Mouse (Mus musculus): ENCODE results near the gene Emx1. TPM values are rescaled to one million over a fixed set of nuclear protein-coding genes. Genes with fewer than 3 reads are reported as not detected.

The Emx1 gene
- polyA plus RNA-seq, 1 experiment from 2014 or later, result 1.4 TPM

DNA sequence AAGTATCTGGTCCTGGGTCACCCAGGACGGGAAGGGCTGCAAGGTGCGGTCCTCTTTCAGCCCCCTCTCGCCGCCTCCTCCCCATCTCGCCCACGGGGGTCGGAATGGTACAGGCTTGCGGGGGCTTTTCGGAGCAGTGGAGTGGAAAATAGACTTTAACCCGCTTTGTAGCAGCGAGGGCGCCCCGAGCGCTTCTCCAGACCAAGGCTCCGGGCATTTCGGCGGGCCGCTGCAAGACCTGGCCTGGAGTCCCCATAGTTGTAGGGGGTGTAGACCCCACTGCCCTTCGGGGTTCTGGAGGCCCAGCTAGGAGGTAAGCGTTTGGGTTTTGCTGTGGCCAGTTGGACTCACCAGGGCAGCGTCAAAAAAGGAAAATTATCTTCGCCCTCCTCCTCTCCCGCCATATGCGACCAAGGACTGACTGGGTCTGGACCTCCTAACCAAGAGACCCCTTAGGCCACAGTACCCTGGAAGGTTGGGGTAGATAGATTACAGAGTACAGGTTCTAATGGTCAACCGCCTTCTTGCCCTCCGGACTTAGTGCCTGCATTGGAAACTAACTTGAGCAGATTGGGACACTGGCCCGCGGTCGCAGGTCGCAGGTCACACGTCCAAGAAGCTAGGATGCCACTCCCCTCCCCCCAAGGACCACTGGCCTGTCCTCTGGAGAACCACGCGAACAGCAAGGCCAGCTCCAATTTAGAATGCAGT, 1.1 kb upstream of the Emx1 start:
- Histone ChIP-seq H3K4me3 (ENCODE audit: low read depth, low read length) (no peak overlapping the region), H3K27me3 (ENCODE audit: control insufficient read depth, insufficient read depth, low read length) (peaks cover 63% of the 10 kb centered on the region), H3K9me3 (ENCODE audit: control insufficient read depth, low read length) (no peaks in the 10 kb centered on the region), H3K9ac (ENCODE audit: low read length) (no peak overlapping the region; the same call in 1 of the 2 replicates), H3K27ac (replicated peaks; ENCODE audit: low read depth, low read length) (no peak overlapping the region), H3K36me3 (ENCODE audit: control insufficient read depth, insufficient read depth, low read length) (no peaks in the 10 kb centered on the region), H3K4me2 (ENCODE audit: low read depth, severe bottlenecking) (peak overlapping the region; percentile 31; the same call in 1 of the 2 replicates), H3K4me1 (ENCODE audit: control insufficient read depth, insufficient read depth, low read length) (peaks cover 14% of the 10 kb centered on the region)
- peak; percentile 55 for DNase-seq (ENCODE audit: low spot score)
- 2% methylated on average over 33 of the region's 33 CpGs for WGBS
- no peak for ATAC-seq (ENCODE audit: insufficient number of reproducible peaks, low FRiP score, low TSS enrichment, low read depth)

DNA sequence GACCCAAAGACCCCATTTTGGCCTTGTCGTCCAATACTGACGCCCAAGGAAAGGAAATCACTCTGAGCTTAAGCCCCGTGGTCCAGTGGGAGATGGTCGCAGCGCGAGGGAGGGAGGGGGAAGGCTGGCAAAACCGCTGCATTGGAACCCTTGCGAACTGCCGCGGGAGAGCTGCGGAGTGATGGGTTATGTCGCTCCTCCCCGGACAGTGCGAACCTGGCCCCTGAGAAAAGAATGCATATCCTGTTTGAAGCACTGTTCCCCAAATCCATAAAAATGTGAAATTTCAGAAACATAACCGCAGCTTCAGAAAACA, 536 bp upstream of the Emx1 start:
- DNase-seq (ENCODE audit: low spot score), result peak; percentile 54
- peaks cover 14% of the 10 kb centered on the region for H3K4me1 ChIP-seq (ENCODE audit: control insufficient read depth, insufficient read depth, low read length)
- no peak overlapping the region for H3K4me2 ChIP-seq (ENCODE audit: low read depth, severe bottlenecking)
- H3K27ac ChIP-seq (replicated peaks; ENCODE audit: low read depth, low read length), result no peak overlapping the region
- no peaks in the 10 kb centered on the region for H3K36me3 ChIP-seq (ENCODE audit: control insufficient read depth, insufficient read depth, low read length)
- WGBS, result under 1% methylated on average over 15 of the region's 15 CpGs
- no peak for ATAC-seq (ENCODE audit: insufficient number of reproducible peaks, low FRiP score, low TSS enrichment, low read depth)
- no peak overlapping the region for H3K4me3 ChIP-seq (ENCODE audit: low read depth, low read length)
- H3K9ac ChIP-seq (ENCODE audit: low read length), result no peak overlapping the region
- no peaks in the 10 kb centered on the region for H3K9me3 ChIP-seq (ENCODE audit: control insufficient read depth, low read length)
- H3K27me3 ChIP-seq (ENCODE audit: control insufficient read depth, insufficient read depth, low read length), result peaks cover 68% of the 10 kb centered on the region

DNA sequence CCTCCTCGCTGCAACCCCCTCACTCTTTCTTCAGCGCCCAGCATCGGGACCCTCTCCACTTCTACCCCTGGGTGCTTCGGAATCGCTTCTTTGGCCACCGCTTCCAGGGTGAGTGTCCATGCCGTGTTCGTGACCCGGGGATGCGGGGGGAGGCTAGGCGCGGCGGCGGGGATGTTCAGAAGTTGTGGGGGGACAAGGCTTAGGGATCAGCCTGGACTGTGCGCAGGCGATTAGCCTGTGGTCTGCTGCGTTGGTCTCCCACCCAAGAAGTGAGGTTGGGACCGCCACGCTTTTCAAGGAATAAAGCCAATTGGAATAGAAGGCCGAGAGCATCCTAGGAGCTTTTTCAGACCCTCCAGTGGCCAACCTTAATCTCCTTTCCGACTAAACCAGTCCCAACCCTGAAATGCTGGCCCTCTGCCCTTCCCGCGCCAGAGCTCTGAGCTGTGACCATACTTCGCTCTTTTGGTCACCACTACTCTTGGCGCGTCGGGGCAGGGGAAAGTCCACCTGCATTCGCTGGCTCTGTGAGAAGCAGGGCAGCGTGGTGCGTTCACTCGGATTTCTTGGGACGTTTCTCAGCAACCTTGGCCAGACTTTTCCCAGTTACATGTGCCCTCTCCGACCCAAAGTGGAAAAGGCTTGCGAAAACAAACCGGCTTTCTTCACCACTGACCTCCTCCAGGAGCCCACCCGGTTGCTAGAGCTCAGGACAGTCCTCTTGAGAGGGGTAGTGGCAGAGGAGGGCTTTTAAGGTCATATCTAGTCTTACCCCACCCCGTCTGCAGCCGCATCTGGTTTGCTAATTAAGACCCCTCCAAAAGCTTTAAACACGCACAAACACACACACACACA, 1.2 kb downstream of the Emx1 start:
- peak; percentile 68 for DNase-seq (ENCODE audit: low spot score)
- Histone ChIP-seq H3K9me3 (ENCODE audit: control insufficient read depth, low read length) (no peaks in the 10 kb centered on the region), H3K9ac (ENCODE audit: low read length) (no peak overlapping the region), H3K4me1 (ENCODE audit: control insufficient read depth, insufficient read depth, low read length) (peaks cover 14% of the 10 kb centered on the region), H3K27me3 (ENCODE audit: control insufficient read depth, insufficient read depth, low read length) (peaks cover 86% of the 10 kb centered on the region), H3K4me2 (ENCODE audit: low read depth, severe bottlenecking) (peak overlapping the region; percentile 53), H3K27ac (replicated peaks; ENCODE audit: low read depth, low read length) (no peak overlapping the region), H3K4me3 (ENCODE audit: low read depth, low read length) (peak overlapping the region; percentile 32), H3K36me3 (ENCODE audit: control insufficient read depth, insufficient read depth, low read length) (no peaks in the 10 kb centered on the region)
- no peak for ATAC-seq (ENCODE audit: insufficient number of reproducible peaks, low FRiP score, low TSS enrichment, low read depth)
- WGBS, result under 1% methylated on average over 39 of the region's 39 CpGs

DNA sequence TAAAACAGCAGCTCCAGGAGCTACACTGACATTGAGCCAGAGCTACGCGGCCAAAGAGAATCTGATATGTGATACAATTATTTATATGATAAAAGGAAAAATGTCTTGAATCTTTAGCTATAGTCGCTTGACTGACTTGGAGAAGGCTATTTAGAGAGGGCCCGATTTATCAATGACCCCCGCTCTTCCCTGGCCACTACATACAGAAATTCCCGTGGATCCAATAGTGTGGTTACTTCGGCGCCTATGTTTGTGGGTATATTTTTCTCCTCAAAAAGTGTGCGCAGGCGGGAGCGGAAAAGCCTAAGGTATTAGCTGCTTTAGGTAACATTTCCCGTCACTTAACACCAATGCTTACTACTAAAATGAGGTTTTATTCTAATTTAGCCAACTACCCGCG, 2.1 kb downstream of the Emx1 start:
- H3K4me2 ChIP-seq (ENCODE audit: low read depth, severe bottlenecking), result no peak overlapping the region
- no peaks in the 10 kb centered on the region for H3K9me3 ChIP-seq (ENCODE audit: control insufficient read depth, low read length)
- DNase-seq (ENCODE audit: low spot score) (no peak), ATAC-seq (ENCODE audit: insufficient number of reproducible peaks, low FRiP score, low TSS enrichment, low read depth) (no peak)
- peaks cover 14% of the 10 kb centered on the region for H3K4me1 ChIP-seq (ENCODE audit: control insufficient read depth, insufficient read depth, low read length)
- 8% methylated on average over 14 of the region's 14 CpGs for WGBS
- H3K4me3 ChIP-seq (ENCODE audit: low read depth, low read length), result no peak overlapping the region
- no peak overlapping the region for H3K27ac ChIP-seq (replicated peaks; ENCODE audit: low read depth, low read length)
- no peaks in the 10 kb centered on the region for H3K36me3 ChIP-seq (ENCODE audit: control insufficient read depth, insufficient read depth, low read length)
- H3K9ac ChIP-seq (ENCODE audit: low read length), result no peak overlapping the region
- H3K27me3 ChIP-seq (ENCODE audit: control insufficient read depth, insufficient read depth, low read length), result peaks cover 89% of the 10 kb centered on the region

DNA sequence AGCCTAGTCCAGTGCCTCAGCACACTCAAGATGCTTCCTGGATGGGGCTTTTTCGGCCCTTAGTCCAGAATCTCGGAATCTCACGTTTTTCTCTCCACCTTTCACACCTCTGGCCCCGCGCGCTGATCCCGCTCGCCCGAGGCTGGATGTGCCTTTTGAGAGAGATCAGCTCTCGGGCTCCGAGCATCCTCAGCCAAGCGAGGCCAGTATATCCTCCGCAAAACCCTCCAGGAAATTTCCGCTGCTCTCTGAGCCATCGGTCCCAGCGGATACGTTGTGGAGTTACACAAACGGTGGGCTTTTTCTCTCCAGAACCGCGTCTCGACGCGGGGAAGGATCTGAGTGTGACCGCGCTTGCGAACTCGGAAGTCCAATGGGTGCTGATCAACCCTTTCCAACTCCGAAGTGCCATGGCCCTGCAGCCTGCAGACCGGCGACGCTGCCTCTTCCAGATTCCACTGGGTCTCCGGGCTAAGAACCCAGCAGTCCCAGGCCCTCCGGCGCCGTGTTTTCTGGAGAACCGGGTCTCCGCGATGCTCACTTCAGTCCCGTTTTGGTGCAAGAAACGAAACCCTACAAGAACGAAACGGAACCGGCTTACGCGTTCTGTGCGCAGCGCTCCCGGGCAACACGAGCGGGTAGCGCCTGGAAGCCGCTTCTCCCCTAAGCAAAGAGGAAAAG, 2.8 kb downstream of the Emx1 start:
- no peaks in the 10 kb centered on the region for H3K9me3 ChIP-seq (ENCODE audit: control insufficient read depth, low read length)
- H3K27me3 ChIP-seq (ENCODE audit: control insufficient read depth, insufficient read depth, low read length), result peaks cover 93% of the 10 kb centered on the region
- peak overlapping the region; percentile 33 for H3K4me2 ChIP-seq (ENCODE audit: low read depth, severe bottlenecking)
- peak; percentile 80 for DNase-seq (ENCODE audit: low spot score)
- H3K4me3 ChIP-seq (ENCODE audit: low read depth, low read length), result peak overlapping the region; percentile 20
- H3K4me1 ChIP-seq (ENCODE audit: control insufficient read depth, insufficient read depth, low read length), result peaks cover 14% of the 10 kb centered on the region
- H3K9ac ChIP-seq (ENCODE audit: low read length), result no peak overlapping the region; the same call in 1 of the 2 replicates
- H3K27ac ChIP-seq (replicated peaks; ENCODE audit: low read depth, low read length), result no peak overlapping the region
- WGBS, result under 1% methylated on average over 52 of the region's 52 CpGs
- no peak for ATAC-seq (ENCODE audit: insufficient number of reproducible peaks, low FRiP score, low TSS enrichment, low read depth)
- no peaks in the 10 kb centered on the region for H3K36me3 ChIP-seq (ENCODE audit: control insufficient read depth, insufficient read depth, low read length)

DNA sequence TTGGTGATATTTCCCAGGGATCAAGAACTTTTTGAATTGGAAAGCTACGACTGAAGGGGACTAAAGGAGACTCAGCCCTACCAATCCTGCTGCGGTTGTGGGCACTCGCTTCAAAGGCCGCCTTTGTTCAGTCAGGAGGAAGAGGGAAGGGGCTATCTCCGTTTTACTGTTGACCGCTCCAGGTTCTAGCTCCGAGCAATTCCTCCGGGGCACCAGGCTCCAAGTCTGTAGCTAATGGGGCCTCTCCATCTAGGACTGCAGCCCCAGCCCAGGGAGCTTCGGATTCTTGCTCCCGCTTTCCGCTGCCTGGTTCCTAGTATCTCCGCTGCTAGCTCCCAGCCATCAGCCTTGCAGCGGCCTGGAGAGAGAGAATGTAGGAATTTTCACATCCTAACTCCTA, 3.4 kb downstream of the Emx1 start:
- DNase-seq (ENCODE audit: low spot score) (no peak), ATAC-seq (ENCODE audit: insufficient number of reproducible peaks, low FRiP score, low TSS enrichment, low read depth) (no peak)
- Histone ChIP-seq H3K36me3 (ENCODE audit: control insufficient read depth, insufficient read depth, low read length) (no peaks in the 10 kb centered on the region), H3K9ac (ENCODE audit: low read length) (no peak overlapping the region), H3K4me1 (ENCODE audit: control insufficient read depth, insufficient read depth, low read length) (peaks cover 14% of the 10 kb centered on the region), H3K27me3 (ENCODE audit: control insufficient read depth, insufficient read depth, low read length) (peaks cover 91% of the 10 kb centered on the region), H3K9me3 (ENCODE audit: control insufficient read depth, low read length) (no peaks in the 10 kb centered on the region), H3K27ac (replicated peaks; ENCODE audit: low read depth, low read length) (no peak overlapping the region), H3K4me3 (ENCODE audit: low read depth, low read length) (peak overlapping the region; percentile 20), H3K4me2 (ENCODE audit: low read depth, severe bottlenecking) (peak overlapping the region; percentile 33; the same call in 1 of the 2 replicates)
- under 1% methylated on average over 13 of the region's 13 CpGs for WGBS

DNA sequence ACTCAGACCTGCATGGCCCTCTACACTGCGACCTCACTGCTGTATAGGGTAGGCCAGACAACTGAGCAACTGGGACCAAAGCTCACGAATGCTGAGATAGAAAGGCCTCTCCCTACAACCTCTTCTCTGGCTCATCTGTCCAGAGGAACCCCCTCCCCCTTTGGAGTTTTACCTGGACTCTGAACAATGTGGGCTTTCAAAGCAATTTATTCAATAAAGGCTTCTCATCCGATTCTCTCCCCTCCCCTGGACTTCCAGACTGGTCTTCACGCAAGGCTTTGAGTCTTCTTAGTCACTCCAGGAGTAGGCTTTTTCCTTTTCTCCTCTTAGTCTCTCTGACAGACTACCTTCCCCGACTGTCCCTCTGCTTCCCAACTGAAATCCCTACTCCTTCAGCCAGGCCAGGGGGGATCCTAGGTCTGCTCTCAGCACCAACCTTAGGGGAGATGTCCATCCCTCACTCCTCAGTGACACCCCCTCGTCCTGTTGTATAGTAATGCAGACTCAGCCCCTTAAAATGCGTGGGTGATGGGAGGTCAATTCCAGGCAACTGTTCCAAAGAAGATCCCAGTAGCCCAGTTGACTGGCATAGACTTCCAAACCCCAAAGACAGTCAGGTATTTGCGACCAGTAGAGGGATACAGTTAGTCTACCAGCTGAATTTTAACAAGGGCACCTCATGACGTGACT, 4.7 kb downstream of the Emx1 start:
- H3K4me2 ChIP-seq (ENCODE audit: low read depth, severe bottlenecking), result no peak overlapping the region

More for the DNA sequence above, 4.7 kb downstream of the Emx1 start:
- Histone ChIP-seq H3K36me3 (ENCODE audit: control insufficient read depth, insufficient read depth, low read length) (no peaks in the 10 kb centered on the region), H3K9ac (ENCODE audit: low read length) (no peak overlapping the region), H3K27ac (replicated peaks; ENCODE audit: low read depth, low read length) (no peak overlapping the region), H3K27me3 (ENCODE audit: control insufficient read depth, insufficient read depth, low read length) (peaks cover 87% of the 10 kb centered on the region), H3K4me3 (ENCODE audit: low read depth, low read length) (no peak overlapping the region), H3K4me1 (ENCODE audit: control insufficient read depth, insufficient read depth, low read length) (peaks cover 11% of the 10 kb centered on the region), H3K9me3 (ENCODE audit: control insufficient read depth, low read length) (no peaks in the 10 kb centered on the region)
- peak; percentile 28 for DNase-seq (ENCODE audit: low spot score)
- no peak for ATAC-seq (ENCODE audit: insufficient number of reproducible peaks, low FRiP score, low TSS enrichment, low read depth)
- WGBS, result 14% methylated on average over 9 of the region's 9 CpGs

All from limb, embryonic 11.5 days (tissue).